Mouse (Mus musculus): ENCODE results near the gene Obp2b. TPM values are rescaled to one million over a fixed set of nuclear protein-coding genes. Genes with fewer than 3 reads are reported as not detected.

Gene Obp2b
- polyA plus RNA-seq, 1 experiment: not detected

GRCm38 (mm10) chr2:25789092-25789491 is 52.3 kb downstream of the Obp2b start:
- 88% methylated on average over 3 of the region's 3 CpGs for WGBS
- Histone ChIP-seq H3K4me1 (replicated peaks; ENCODE audit: control insufficient read depth, insufficient read depth, low read length) (no peaks in the 10 kb centered on the region), H3K27ac (ENCODE audit: control insufficient read depth, insufficient read depth, low read length) (no peak overlapping the region), H3K36me3 (ENCODE audit: control insufficient read depth, insufficient read depth, low read length) (no peaks in the 10 kb centered on the region), H3K4me3 (ENCODE audit: control insufficient read depth, insufficient read depth, low read length) (no peak overlapping the region), H3K27me3 (ENCODE audit: control insufficient read depth, insufficient read depth, low read length) (no peaks in the 10 kb centered on the region)
- TF ChIP-seq POLR2A (IDR thresholded peaks at IDR 0.05; ENCODE audit: control insufficient read depth, extremely low read depth, insufficient read depth, low read length, poor library complexity) (no peak), CTCF (IDR thresholded peaks at IDR 0.05; ENCODE audit: borderline replicate concordance, control insufficient read depth, extremely low read depth, insufficient read depth, low read length, poor library complexity) (no peak)
- no peak for DNase-seq

Other genes starting within 250 kb of the Obp2b start
- gene Lcn12, start 243.1 kb upstream of the Obp2b start, polyA plus RNA-seq (2012; rRNA removed): not detected in 2 replicates
- gene Fbxw5, start 236.3 kb upstream of the Obp2b start, polyA plus RNA-seq (2012; rRNA removed): 59.2 and 77.5 TPM in 2 replicates
- gene C8g, start 235.3 kb upstream of the Obp2b start, polyA plus RNA-seq (2012; rRNA removed): 4.7 and 5.0 TPM in 2 replicates
- 47.7 and 49.9 TPM in 2 replicates for gene Traf2, start 190.1 kb upstream of the Obp2b start, polyA plus RNA-seq (2012; rRNA removed)
- gene Edf1, start 179.2 kb upstream of the Obp2b start, polyA plus RNA-seq (2012; rRNA removed): 142 and 152 TPM in 2 replicates
- 18.9 and 25.8 TPM in 2 replicates for gene Mamdc4, start 162.2 kb upstream of the Obp2b start, polyA plus RNA-seq (2012; rRNA removed)
- 73.6 and 94.7 TPM in 2 replicates for gene Phpt1, start 161.8 kb upstream of the Obp2b start, polyA plus RNA-seq (2012; rRNA removed)
- 7.0 and 7.4 TPM in 2 replicates for gene Ajm1, start 155.3 kb upstream of the Obp2b start, polyA plus RNA-seq (2012; rRNA removed)
- gene Rabl6, start 128.5 kb upstream of the Obp2b start, polyA plus RNA-seq (2012; rRNA removed): 83.4 and 89.6 TPM in 2 replicates
- not detected in 2 replicates for gene Ccdc183, start 119.3 kb upstream of the Obp2b start, polyA plus RNA-seq (2012; rRNA removed)
- 4.9 and 12.3 TPM in 2 replicates for gene Tmem141, start 115.0 kb upstream of the Obp2b start, polyA plus RNA-seq (2012; rRNA removed)
- 7.8 TPM in 2 replicates for gene Fcna, start 109.0 kb upstream of the Obp2b start, polyA plus RNA-seq (2012; rRNA removed)
- gene Lcn8, start 83.9 kb upstream of the Obp2b start, polyA plus RNA-seq (2012; rRNA removed): 0.24 TPM in 1 of 2 replicates, not detected in the other
- gene Lcn5, start 79.1 kb upstream of the Obp2b start, polyA plus RNA-seq (2012; rRNA removed): not detected in 2 replicates
- 0.20 and 0.26 TPM in 2 replicates for gene Lcn6, start 60.2 kb upstream of the Obp2b start, polyA plus RNA-seq (2012; rRNA removed)
- gene Lcn10, start 54.3 kb upstream of the Obp2b start, polyA plus RNA-seq (2012; rRNA removed): 0.73 and 0.84 TPM in 2 replicates
- 0.45 and 0.54 TPM in 2 replicates for gene Obp2a, start 37.0 kb upstream of the Obp2b start, polyA plus RNA-seq (2012; rRNA removed)
- gene Bmyc, start 30.3 kb upstream of the Obp2b start, polyA plus RNA-seq (2012; rRNA removed): 36.4 and 43.2 TPM in 2 replicates
- 0.16 TPM in 1 of 2 replicates, not detected in the other for gene Lcn3, start 28.6 kb downstream of the Obp2b start, polyA plus RNA-seq (2012; rRNA removed)
- 0.23 and 0.49 TPM in 2 replicates for gene Lcn11, start 40.0 kb downstream of the Obp2b start, polyA plus RNA-seq (2012; rRNA removed)
- 1.0 and 2.4 TPM in 2 replicates for gene Gm13539, start 45.2 kb downstream of the Obp2b start, polyA plus RNA-seq (2012; rRNA removed)
- not detected in 2 replicates for gene Glt6d1, start 78.8 kb downstream of the Obp2b start, polyA plus RNA-seq (2012; rRNA removed)
- not detected in 2 replicates for gene Lcn9, start 86.1 kb downstream of the Obp2b start, polyA plus RNA-seq (2012; rRNA removed)
- gene Sohlh1, start 110.2 kb downstream of the Obp2b start, polyA plus RNA-seq (2012; rRNA removed): 0.09 and 0.18 TPM in 2 replicates
- 1.1 and 1.2 TPM in 2 replicates for gene Kcnt1, start 126.7 kb downstream of the Obp2b start, polyA plus RNA-seq (2012; rRNA removed)
- gene Camsap1, start 246.3 kb downstream of the Obp2b start, polyA plus RNA-seq (2012; rRNA removed): 20.7 and 21.7 TPM in 2 replicates

All from thymus, adult 2 months (tissue).